Mouse (Mus musculus) liver, embryonic 13.5 days (tissue): Measurements from ENCODE around the gene Flt3l. TPM values are rescaled to one million over a fixed set of nuclear protein-coding genes. Genes with fewer than 3 reads are reported as not detected.
"Not testable (repeated sequence)": the region's sequence is repeated elsewhere in the genome, so short reads cannot be mapped to it uniquely, and the experiment has no call there.

Experiments used
- ATAC-seq: fragments of 200-750 bp; cut with Nextera tagmentation; 2 replicates; pipeline ENCODE4 v1.8.0; 2017; ENCODE audit warnings: low read depth, mild to moderate bottlenecking, moderate number of reproducible peaks, moderate library complexity
- DNase-seq: peaks from one replicate; pipeline ENCODE4 v3.0.0; 2022
- H3K27ac ChIP-seq: fragments of 300-500 bp; sonication (generic); 2 replicates; pipeline ENCODE4 v1.5.1; 2015; ENCODE audit warnings: moderate library complexity, mild to moderate bottlenecking, inconsistent platforms
- H3K27me3 ChIP-seq: fragments of 300-500 bp; sonication (generic); 2 replicates; pipeline ENCODE4 v1.6.1; 2015; ENCODE audit warnings: mild to moderate bottlenecking, inconsistent platforms
- H3K36me3 ChIP-seq: fragments of 300-500 bp; sonication (generic); 2 replicates; pipeline ENCODE4 v1.6.1; 2015; ENCODE audit warnings: mild to moderate bottlenecking, inconsistent platforms
- H3K4me1 ChIP-seq: fragments of 300-500 bp; sonication (generic); replicated peaks from 2 replicates; pipeline ENCODE4 v1.6.1; 2015; ENCODE audit warnings: inconsistent platforms
- H3K4me2 ChIP-seq: fragments of 300-500 bp; sonication (generic); 2 replicates; pipeline ENCODE4 v1.6.1; 2015; ENCODE audit warnings: inconsistent platforms, mild to moderate bottlenecking, moderate library complexity
- H3K4me3 ChIP-seq: fragments of 300-500 bp; sonication (generic); replicated peaks from 2 replicates; pipeline ENCODE4 v1.5.1; 2015; ENCODE audit warnings: mild to moderate bottlenecking, inconsistent platforms
- H3K9ac ChIP-seq: fragments of 300-500 bp; sonication (generic); 2 replicates; pipeline ENCODE4 v1.6.1; 2015; ENCODE audit warnings: mild to moderate bottlenecking, inconsistent platforms
- H3K9me3 ChIP-seq: fragments of 300-500 bp; sonication (generic); replicated peaks from 2 replicates; pipeline ENCODE4 v1.6.1; 2016; ENCODE audit warnings: inconsistent platforms
- WGBS: fragments of 180-500 bp; shearing (Covaris S2); methylation state at CpG from one replicate; pipeline ENCODE4 v1.1.7; 2015; ENCODE audit not compliant: insufficient replicate concordance; 5-methylcytosine and 5-hydroxymethylcytosine counted together
- polyA plus RNA-seq: library from polyadenylated mRNA; unstranded; fragments of >200 nt; fragmentation: Nextera tagmentation; extraction: Ambion mirVana; gene quantifications from 2 replicates; pipeline ENCODE4 v1.2.1, GENCODE M21; 2015

Gene Flt3l
- polyA plus RNA-seq, 1 experiment from 2014 or later: 5.4 TPM

GRCm38 (mm10) chr7:45175398-45175797, 39.2 kb upstream of the Flt3l start:
- Histone ChIP-seq H3K9me3 (peaks cover 8% of the 10 kb centered on the region; the same call in 1 of the 2 replicates), H3K27ac (no peak overlapping the region), H3K4me3 (no peak overlapping the region), H3K27me3 (peaks cover 93% of the 10 kb centered on the region), H3K4me2 (no peak overlapping the region), H3K36me3 (no peaks in the 10 kb centered on the region), H3K4me1 (peaks cover 5% of the 10 kb centered on the region; the same call in 1 of the 2 replicates), H3K9ac (no peak overlapping the region)
- WGBS: 2% methylated on average over 13 of the region's 13 CpGs
- ATAC-seq: no peak
- DNase-seq: no peak

- Histone ChIP-seq H3K36me3 (no peaks in the 10 kb centered on the region), H3K27ac (no peak overlapping the region), H3K27me3 (peaks cover 93% of the 10 kb centered on the region), H3K9ac (no peak overlapping the region; the same call in 1 of the 2 replicates), H3K4me2 (no peak overlapping the region), H3K4me1 (peaks cover 5% of the 10 kb centered on the region; the same call in 1 of the 2 replicates), H3K9me3 (peaks cover 14% of the 10 kb centered on the region), H3K4me3 (no peak overlapping the region)
- no peak for ATAC-seq
- no peak for DNase-seq
- WGBS: 5% methylated on average over 29 of the region's 29 CpGs
Measured at GRCm38 (mm10) chr7:45174567-45175280, 38.5 kb upstream of the Flt3l start.

- DNase-seq, ATAC-seq, H3K4me3 ChIP-seq, H3K4me1 ChIP-seq, H3K36me3 ChIP-seq, H3K4me2 ChIP-seq, H3K9ac ChIP-seq, H3K27ac ChIP-seq: not testable (repeated sequence)
- peaks cover 93% of the 10 kb centered on the region for H3K27me3 ChIP-seq
- H3K9me3 ChIP-seq: peaks cover 23% of the 10 kb centered on the region
- WGBS: 25% methylated on average over 1 of the region's 1 CpGs
Measured at GRCm38 (mm10) chr7:45173772-45174171, 37.5 kb upstream of the Flt3l start.

GRCm38 (mm10) chr7:45172974-45173373, 36.7 kb upstream of the Flt3l start:
- H3K36me3 ChIP-seq: no peaks in the 10 kb centered on the region
- H3K27me3 ChIP-seq: peaks cover 93% of the 10 kb centered on the region
- no peak overlapping the region for H3K4me3 ChIP-seq
- WGBS: 48% methylated on average over 7 of the region's 7 CpGs
- peaks cover 5% of the 10 kb centered on the region; the same call in 1 of the 2 replicates for H3K4me1 ChIP-seq
- DNase-seq: peak; percentile 32
- H3K9ac ChIP-seq: no peak overlapping the region
- H3K27ac ChIP-seq: no peak overlapping the region
- H3K4me2 ChIP-seq: no peak overlapping the region
- no peak for ATAC-seq
- peaks cover 27% of the 10 kb centered on the region for H3K9me3 ChIP-seq

- no peaks in the 10 kb centered on the region for H3K36me3 ChIP-seq
- ATAC-seq (no peak), DNase-seq (no peak)
- peaks cover 93% of the 10 kb centered on the region for H3K27me3 ChIP-seq
- peaks cover 27% of the 10 kb centered on the region for H3K9me3 ChIP-seq
- H3K9ac ChIP-seq: no peak overlapping the region
- H3K4me2 ChIP-seq: no peak overlapping the region
- WGBS: 71% methylated on average over 3 of the region's 3 CpGs
- no peak overlapping the region for H3K4me3 ChIP-seq
- H3K4me1 ChIP-seq: no peaks in the 10 kb centered on the region
- no peak overlapping the region for H3K27ac ChIP-seq
Measured at GRCm38 (mm10) chr7:45169495-45169894, 33.3 kb upstream of the Flt3l start.

- H3K9ac ChIP-seq: no peak overlapping the region
- peaks cover 27% of the 10 kb centered on the region for H3K9me3 ChIP-seq
- peaks cover 6% of the 10 kb centered on the region for H3K4me1 ChIP-seq
- H3K4me2 ChIP-seq: no peak overlapping the region
- DNase-seq: no peak
- H3K4me3 ChIP-seq: no peak overlapping the region
- no peak for ATAC-seq
- peaks cover 94% of the 10 kb centered on the region for H3K27me3 ChIP-seq
- WGBS: 7% methylated on average over 24 of the region's 24 CpGs
- no peaks in the 10 kb centered on the region for H3K36me3 ChIP-seq
- H3K27ac ChIP-seq: no peak overlapping the region
Measured at GRCm38 (mm10) chr7:45168656-45169055, 32.4 kb upstream of the Flt3l start.

GRCm38 (mm10) chr7:45167761-45168445, 31.7 kb upstream of the Flt3l start:
- ATAC-seq (no peak), DNase-seq (no peak)
- H3K9me3 ChIP-seq: peaks cover 25% of the 10 kb centered on the region
- no peak overlapping the region for H3K4me2 ChIP-seq
- no peak overlapping the region for H3K4me3 ChIP-seq
- no peaks in the 10 kb centered on the region for H3K36me3 ChIP-seq
- H3K27ac ChIP-seq: no peak overlapping the region
- peaks cover 97% of the 10 kb centered on the region for H3K27me3 ChIP-seq
- WGBS: 6% methylated on average over 19 of the region's 19 CpGs
- peaks cover 8% of the 10 kb centered on the region for H3K4me1 ChIP-seq
- H3K9ac ChIP-seq: no peak overlapping the region

- peaks cover 16% of the 10 kb centered on the region for H3K4me1 ChIP-seq
- peaks cover 97% of the 10 kb centered on the region for H3K27me3 ChIP-seq
- no peaks in the 10 kb centered on the region for H3K36me3 ChIP-seq
- H3K4me3 ChIP-seq: no peak overlapping the region
- ATAC-seq: no peak
- no peak overlapping the region for H3K27ac ChIP-seq
- H3K9ac ChIP-seq: no peak overlapping the region
- WGBS: 16% methylated on average over 10 of the region's 10 CpGs
- H3K4me2 ChIP-seq: no peak overlapping the region
- H3K9me3 ChIP-seq: peaks cover 19% of the 10 kb centered on the region
- no peak for DNase-seq
Measured at GRCm38 (mm10) chr7:45166950-45167401, 30.7 kb upstream of the Flt3l start.

GRCm38 (mm10) chr7:45165701-45166100, 29.5 kb upstream of the Flt3l start:
- Histone ChIP-seq H3K9ac (no peak overlapping the region), H3K9me3 (peaks cover 19% of the 10 kb centered on the region), H3K4me2 (no peak overlapping the region), H3K36me3 (peaks cover 2% of the 10 kb centered on the region; the same call in 1 of the 2 replicates), H3K4me1 (peaks cover 20% of the 10 kb centered on the region), H3K27ac (no peak overlapping the region), H3K4me3 (no peak overlapping the region), H3K27me3 (peaks cover 85% of the 10 kb centered on the region)
- WGBS: 40% methylated on average over 11 of the region's 11 CpGs
- DNase-seq (no peak), ATAC-seq (no peak)

- Histone ChIP-seq H3K36me3 (peaks cover 10% of the 10 kb centered on the region; the same call in 1 of the 2 replicates), H3K27me3 (peaks cover 76% of the 10 kb centered on the region), H3K4me2 (no peak overlapping the region), H3K27ac (no peak overlapping the region), H3K4me3 (no peak overlapping the region), H3K4me1 (peaks cover 20% of the 10 kb centered on the region), H3K9me3 (peaks cover 14% of the 10 kb centered on the region), H3K9ac (no peak overlapping the region)
- no peak for ATAC-seq
- WGBS: 50% methylated on average over 5 of the region's 5 CpGs
- no peak for DNase-seq
Measured at GRCm38 (mm10) chr7:45164833-45165232, 28.6 kb upstream of the Flt3l start.

GRCm38 (mm10) chr7:45163735-45164490, 27.7 kb upstream of the Flt3l start, which contains the start of gene Slc17a7:
TSS of gene Slc17a7 (plus strand) at chr7:45163949.
- peaks cover 5% of the 10 kb centered on the region; the same call in 1 of the 2 replicates for H3K9me3 ChIP-seq
- peaks cover 19% of the 10 kb centered on the region; the same call in 1 of the 2 replicates for H3K36me3 ChIP-seq
- DNase-seq (peak; percentile 40), ATAC-seq (peak; percentile 35; the same call in 1 of the 2 replicates)
- H3K4me2 ChIP-seq: peak within 1 kb of the TSS; percentile 72
- no peak within 1 kb of the TSS for H3K27ac ChIP-seq
- H3K4me1 ChIP-seq: peaks cover 20% of the 10 kb centered on the region
- peaks cover 67% of the 10 kb centered on the region for H3K27me3 ChIP-seq
- peak within 1 kb of the TSS; percentile 59 for H3K4me3 ChIP-seq
- peak within 1 kb of the TSS; percentile 53 for H3K9ac ChIP-seq
- WGBS: 2% methylated on average over 38 of the region's 41 CpGs
